Mouse (Mus musculus) hindbrain, embryonic 11.5 days (tissue): ENCODE measurements around the gene Nrxn2. TPM values are rescaled to one million over a fixed set of nuclear protein-coding genes. Genes with fewer than 3 reads are reported as not detected.

Experiments used
- ATAC-seq: fragments of 200-750 bp; cut with Nextera tagmentation; 2 replicates; pipeline ENCODE4 v1.8.0; 2017; ENCODE audit warnings: mild to moderate bottlenecking, moderate TSS enrichment, moderate library complexity; ENCODE audit not compliant: low FRiP score
- DNase-seq: peaks from one replicate; pipeline ENCODE4 v3.0.0-alpha.2; 2015; ENCODE audit warnings: low spot score
- H3K27ac ChIP-seq: fragments of 300-500 bp; sonication (generic); 2 replicates; pipeline ENCODE4 v1.5.1; 2014; ENCODE audit warnings: mild to moderate bottlenecking, low read depth, low read length
- H3K27me3 ChIP-seq: fragments of 300-500 bp; sonication (generic); 2 replicates; pipeline ENCODE4 v1.6.1; 2014; ENCODE audit warnings: mild to moderate bottlenecking, low read length, moderate library complexity, mixed read lengths; ENCODE audit not compliant: control insufficient read depth, insufficient read depth
- H3K36me3 ChIP-seq: fragments of 300-500 bp; sonication (generic); 2 replicates; pipeline ENCODE4 v1.6.1; 2014; ENCODE audit warnings: mild to moderate bottlenecking, low read length, moderate library complexity, mixed read lengths; ENCODE audit not compliant: control insufficient read depth, insufficient read depth
- H3K4me1 ChIP-seq: fragments of 300-500 bp; sonication (generic); replicated peaks from 2 replicates; pipeline ENCODE4 v1.6.1; 2014; ENCODE audit warnings: low read length, mixed read lengths; ENCODE audit not compliant: control insufficient read depth, insufficient read depth
- H3K4me2 ChIP-seq: fragments of 300-500 bp; sonication (generic); replicated peaks from 2 replicates; pipeline ENCODE4 v1.6.1; 2014; ENCODE audit warnings: mild to moderate bottlenecking, low read depth, low read length
- H3K4me3 ChIP-seq: fragments of 300-500 bp; sonication (generic); 2 replicates; pipeline ENCODE4 v1.5.1; 2014; ENCODE audit warnings: low read depth, low read length
- H3K9ac ChIP-seq: fragments of 300-500 bp; sonication (generic); 2 replicates; pipeline ENCODE4 v1.6.1; 2014; ENCODE audit warnings: low read depth, low read length
- H3K9me3 ChIP-seq: fragments of 300-500 bp; sonication (generic); 2 replicates; pipeline ENCODE4 v1.6.1; 2016; ENCODE audit warnings: low read length; ENCODE audit not compliant: control insufficient read depth
- WGBS: fragments of 180-500 bp; shearing (Covaris S2); extraction: QIAGEN DNeasy Blood & Tissue Kit; methylation state at CpG from one replicate; pipeline ENCODE4 v1.1.7; 2014; 5-methylcytosine and 5-hydroxymethylcytosine counted together
- polyA plus RNA-seq: library from polyadenylated mRNA; unstranded; fragments of >200 nt; fragmentation: Nextera tagmentation; extraction: Ambion mirVana; gene quantifications from 2 replicates; pipeline ENCODE4 v1.2.1, GENCODE M21; 2014

Gene Nrxn2
- polyA plus RNA-seq, 1 experiment from 2014 or later, result 14.3 TPM

- 31% methylated on average over 5 of the region's 5 CpGs for WGBS
- H3K4me2 ChIP-seq, result no peak overlapping the region
- no peaks in the 10 kb centered on the region for H3K36me3 ChIP-seq
- H3K27me3 ChIP-seq, result peaks cover 2% of the 10 kb centered on the region; the same call in 1 of the 2 replicates
- no peak overlapping the region for H3K27ac ChIP-seq
- ATAC-seq (no peak), DNase-seq (no peak)
- no peak overlapping the region for H3K9ac ChIP-seq
- no peaks in the 10 kb centered on the region for H3K9me3 ChIP-seq
- no peak overlapping the region for H3K4me3 ChIP-seq
- peaks cover 19% of the 10 kb centered on the region for H3K4me1 ChIP-seq
Observed at GRCm38 (mm10) chr19:6448752-6449151, 30.2 kb downstream of the Nrxn2 start.

GRCm38 (mm10) chr19:6449841-6450240, 31.3 kb downstream of the Nrxn2 start:
- no peak overlapping the region for H3K4me3 ChIP-seq
- 74% methylated on average over 7 of the region's 7 CpGs for WGBS
- no peak overlapping the region for H3K9ac ChIP-seq
- no peak for ATAC-seq
- H3K4me2 ChIP-seq, result no peak overlapping the region
- peaks cover 19% of the 10 kb centered on the region for H3K4me1 ChIP-seq
- H3K27ac ChIP-seq, result no peak overlapping the region
- peaks cover 2% of the 10 kb centered on the region; the same call in 1 of the 2 replicates for H3K27me3 ChIP-seq
- no peaks in the 10 kb centered on the region for H3K36me3 ChIP-seq
- no peaks in the 10 kb centered on the region for H3K9me3 ChIP-seq
- DNase-seq, result no peak

GRCm38 (mm10) chr19:6452030-6452494, 33.5 kb downstream of the Nrxn2 start:
- DNase-seq, result peak; percentile 85
- WGBS, result 32% methylated on average over 6 of the region's 6 CpGs
- ATAC-seq, result peak; percentile 64
- H3K27ac ChIP-seq, result peak overlapping the region; percentile 70; the same call in 1 of the 2 replicates
- H3K36me3 ChIP-seq, result no peaks in the 10 kb centered on the region
- peaks cover 2% of the 10 kb centered on the region for H3K4me1 ChIP-seq
- peaks cover 2% of the 10 kb centered on the region; the same call in 1 of the 2 replicates for H3K27me3 ChIP-seq
- H3K4me2 ChIP-seq, result no peak overlapping the region
- no peaks in the 10 kb centered on the region for H3K9me3 ChIP-seq
- H3K9ac ChIP-seq, result no peak overlapping the region
- no peak overlapping the region for H3K4me3 ChIP-seq

- ATAC-seq, result peak; percentile 27; the same call in 1 of the 2 replicates
- 47% methylated on average over 9 of the region's 9 CpGs for WGBS
- H3K4me1 ChIP-seq, result no peaks in the 10 kb centered on the region; the same call in none of the 2 replicates
- H3K27ac ChIP-seq, result peak overlapping the region; percentile 70
- H3K4me2 ChIP-seq, result no peak overlapping the region
- no peak overlapping the region for H3K9ac ChIP-seq
- DNase-seq, result peak; percentile 41
- H3K9me3 ChIP-seq, result no peaks in the 10 kb centered on the region
- H3K4me3 ChIP-seq, result no peak overlapping the region
- H3K27me3 ChIP-seq, result peaks cover 2% of the 10 kb centered on the region; the same call in 1 of the 2 replicates
- H3K36me3 ChIP-seq, result no peaks in the 10 kb centered on the region
Observed at GRCm38 (mm10) chr19:6452672-6453310, 34.3 kb downstream of the Nrxn2 start.

GRCm38 (mm10) chr19:6453349-6453748, 34.8 kb downstream of the Nrxn2 start:
- peak overlapping the region; percentile 56; the same call in 1 of the 2 replicates for H3K27ac ChIP-seq
- no peaks in the 10 kb centered on the region for H3K9me3 ChIP-seq
- 92% methylated on average over 8 of the region's 8 CpGs for WGBS
- ATAC-seq (no peak), DNase-seq (no peak)
- no peak overlapping the region for H3K9ac ChIP-seq
- H3K36me3 ChIP-seq, result no peaks in the 10 kb centered on the region
- no peak overlapping the region for H3K4me2 ChIP-seq
- peaks cover 2% of the 10 kb centered on the region; the same call in 1 of the 2 replicates for H3K27me3 ChIP-seq
- H3K4me1 ChIP-seq, result no peaks in the 10 kb centered on the region; the same call in none of the 2 replicates
- no peak overlapping the region for H3K4me3 ChIP-seq

GRCm38 (mm10) chr19:6454041-6454720, 35.6 kb downstream of the Nrxn2 start:
- Histone ChIP-seq H3K36me3 (no peaks in the 10 kb centered on the region), H3K9ac (no peak overlapping the region), H3K27ac (no peak overlapping the region), H3K4me3 (no peak overlapping the region), H3K27me3 (peaks cover under 1% of the 10 kb centered on the region; the same call in 1 of the 2 replicates), H3K4me1 (no peaks in the 10 kb centered on the region; the same call in none of the 2 replicates), H3K4me2 (no peak overlapping the region), H3K9me3 (no peaks in the 10 kb centered on the region)
- 77% methylated on average over 10 of the region's 10 CpGs for WGBS
- DNase-seq (no peak), ATAC-seq (no peak)

- peaks cover 2% of the 10 kb centered on the region for H3K4me1 ChIP-seq
- no peak overlapping the region for H3K4me2 ChIP-seq
- ATAC-seq, result no peak
- no peak overlapping the region for H3K9ac ChIP-seq
- no peaks in the 10 kb centered on the region; the same call in 1 of the 2 replicates for H3K27me3 ChIP-seq
- no peak overlapping the region for H3K4me3 ChIP-seq
- no peaks in the 10 kb centered on the region for H3K9me3 ChIP-seq
- 89% methylated on average over 6 of the region's 6 CpGs for WGBS
- DNase-seq, result no peak
- no peak overlapping the region for H3K27ac ChIP-seq
- H3K36me3 ChIP-seq, result no peaks in the 10 kb centered on the region
Observed at GRCm38 (mm10) chr19:6459504-6459903, 41.0 kb downstream of the Nrxn2 start.

GRCm38 (mm10) chr19:6462841-6463240, 44.3 kb downstream of the Nrxn2 start:
- Histone ChIP-seq H3K4me1 (peaks cover 7% of the 10 kb centered on the region), H3K9me3 (no peaks in the 10 kb centered on the region), H3K9ac (no peak overlapping the region), H3K27ac (no peak overlapping the region), H3K36me3 (no peaks in the 10 kb centered on the region), H3K4me2 (no peak overlapping the region), H3K27me3 (no peaks in the 10 kb centered on the region; the same call in 1 of the 2 replicates), H3K4me3 (no peak overlapping the region)
- no peak for ATAC-seq
- no peak for DNase-seq
- WGBS, result 54% methylated on average over 6 of the region's 6 CpGs
